Mouse (Mus musculus): Measurements from ENCODE around the gene Olfr317. TPM values are rescaled to one million over a fixed set of nuclear protein-coding genes. Genes with fewer than 3 reads are reported as not detected.
"Not testable (repeated sequence)": the region's sequence is repeated elsewhere in the genome, so short reads cannot be mapped to it uniquely, and the experiment has no call there.

Olfr317 gene
- not detected in 2 replicates for total RNA-seq (2021)
- long read RNA-seq: 0 reads

DNA sequence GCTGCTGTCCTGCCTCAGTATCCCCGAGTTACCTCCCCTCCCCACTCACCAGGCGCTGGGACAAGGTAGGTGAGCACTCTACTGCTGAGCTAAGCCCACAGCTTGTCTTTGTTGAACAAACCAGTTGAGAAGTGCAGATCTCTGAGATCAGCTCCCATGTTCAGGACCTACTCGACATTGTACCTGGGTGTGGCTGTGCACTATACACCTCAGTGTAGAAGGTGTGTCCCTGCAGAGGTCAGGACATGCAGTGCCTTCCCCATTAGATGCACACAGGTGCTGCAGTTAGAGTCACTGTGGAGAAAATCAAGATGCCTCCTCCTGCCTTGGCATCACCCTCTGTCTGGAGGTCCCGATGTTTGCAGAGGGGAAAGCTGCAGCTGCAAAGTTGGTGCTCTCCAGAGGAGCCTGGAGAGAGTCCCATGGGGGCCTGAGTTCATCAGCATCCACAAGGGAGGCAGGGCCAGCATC lies at the start of gene Olfr317:
Gene Olfr317, minus strand, starts transcription at position 421 of the 471 bp plus-strand sequence.
- no peak for DNase-seq

DNA sequence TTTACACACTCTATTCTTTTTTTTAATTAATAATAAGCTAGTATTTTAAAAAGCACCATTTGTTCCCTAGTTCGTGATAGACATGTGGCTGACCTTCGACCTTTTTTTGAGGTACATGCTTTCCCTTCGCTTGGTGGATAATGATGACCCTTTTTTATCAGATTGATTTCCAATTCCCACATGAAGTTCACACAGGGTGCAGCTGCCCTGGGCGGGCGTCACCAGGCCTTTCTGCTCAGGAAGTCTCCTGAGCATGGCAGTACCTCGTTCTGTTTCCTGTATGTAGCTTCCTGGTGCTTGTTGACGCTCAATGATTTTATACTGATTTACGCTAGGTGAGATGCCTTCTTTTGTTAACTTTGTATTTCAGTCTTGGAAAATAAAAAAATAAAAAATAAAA lies 49.3 kb upstream of the Olfr317 start:
- no peak for DNase-seq

DNA sequence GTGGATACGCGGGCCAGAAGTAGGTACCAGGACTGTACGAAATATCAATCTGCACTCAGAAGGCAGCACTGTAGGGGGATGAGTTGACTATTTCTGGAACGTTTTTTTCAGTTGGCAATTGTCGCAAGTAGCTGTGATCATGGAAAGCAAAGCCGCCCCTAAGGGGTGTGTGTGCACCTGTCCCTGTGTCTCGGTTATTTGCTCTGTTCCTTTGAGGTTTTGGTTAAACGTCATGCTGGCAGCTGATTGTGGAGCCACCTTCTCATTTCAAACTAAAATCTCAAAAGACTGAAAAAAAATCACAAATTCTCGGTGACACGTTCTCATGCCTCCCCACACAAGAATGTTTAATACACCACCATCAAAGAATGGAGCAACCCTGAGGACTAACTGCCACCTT lies 48.6 kb upstream of the Olfr317 start:
- no peak for DNase-seq

DNA sequence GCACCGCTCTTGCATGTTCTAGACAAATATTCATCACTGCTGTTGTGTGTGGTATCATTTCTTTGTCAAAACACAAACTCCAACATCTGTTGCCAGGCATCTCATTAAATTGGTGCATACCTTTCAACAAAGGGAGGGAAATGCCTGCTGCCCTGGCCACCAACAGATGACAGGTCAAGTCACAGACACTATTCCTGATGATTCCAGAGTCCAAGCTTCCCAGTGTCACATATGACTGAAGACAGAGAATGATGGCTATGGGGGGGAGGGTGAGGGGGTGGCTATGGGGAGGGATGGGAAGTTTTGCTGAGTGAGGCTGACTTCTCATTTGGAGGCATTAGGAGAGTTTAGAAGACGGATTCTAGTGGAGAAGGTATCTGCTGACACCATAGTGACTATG lies 45.2 kb upstream of the Olfr317 start:
- DNase-seq: no peak

DNA sequence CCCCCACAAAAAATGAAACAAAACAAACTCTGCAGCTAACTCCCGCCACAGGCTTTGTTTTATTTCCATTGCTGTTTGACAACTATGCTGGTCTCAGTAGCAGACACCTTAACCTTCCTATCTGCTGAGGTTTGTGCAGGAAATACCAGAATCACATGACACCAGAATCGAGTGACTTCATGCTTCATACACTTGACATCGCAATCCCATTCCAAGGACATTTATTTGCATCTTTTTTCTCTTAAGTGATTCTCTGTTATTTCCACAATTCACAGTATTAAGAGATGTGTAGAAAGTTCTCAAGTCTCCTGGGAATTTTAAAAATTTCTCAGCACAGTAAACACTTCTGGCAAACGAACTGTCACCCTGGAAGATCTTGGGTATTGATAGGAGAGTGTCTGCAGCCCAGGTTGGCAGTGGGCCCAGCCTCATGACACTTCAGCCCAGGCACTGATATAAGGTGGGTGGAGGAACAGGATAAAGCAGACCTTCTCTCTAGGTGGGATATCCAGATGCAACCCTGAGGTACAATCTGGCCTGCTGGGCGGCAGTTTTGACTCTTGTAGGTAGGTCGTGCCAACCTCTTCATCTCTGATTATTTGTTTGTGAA lies 43.6 kb upstream of the Olfr317 start, which contains the start of gene Olfr314:
Gene Olfr314, plus strand, starts transcription at position 473 of the 610 bp plus-strand sequence.
- DNase-seq: no peak

DNA sequence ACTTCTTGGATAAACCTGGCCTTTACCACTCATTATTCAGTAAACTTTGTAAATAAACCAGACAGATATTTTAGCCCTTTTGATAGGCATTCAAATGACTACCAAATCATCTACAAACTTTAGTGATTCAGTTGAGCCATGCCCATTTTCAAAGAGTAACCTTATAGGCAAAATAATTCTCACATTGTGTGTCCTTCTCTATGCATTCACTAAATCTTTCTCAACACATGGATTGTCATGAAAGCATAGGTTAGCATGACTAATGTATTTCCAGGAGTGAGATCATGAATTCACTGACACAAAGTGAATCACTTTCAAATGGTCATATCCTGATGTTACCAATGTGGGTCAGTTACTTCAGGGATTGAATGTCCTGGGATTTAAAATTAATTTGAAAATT lies 33.9 kb upstream of the Olfr317 start, which contains the start of gene Olfr315:
Gene Olfr315, plus strand, starts transcription at position 301 of the 400 bp plus-strand sequence.
- no peak for DNase-seq

DNA sequence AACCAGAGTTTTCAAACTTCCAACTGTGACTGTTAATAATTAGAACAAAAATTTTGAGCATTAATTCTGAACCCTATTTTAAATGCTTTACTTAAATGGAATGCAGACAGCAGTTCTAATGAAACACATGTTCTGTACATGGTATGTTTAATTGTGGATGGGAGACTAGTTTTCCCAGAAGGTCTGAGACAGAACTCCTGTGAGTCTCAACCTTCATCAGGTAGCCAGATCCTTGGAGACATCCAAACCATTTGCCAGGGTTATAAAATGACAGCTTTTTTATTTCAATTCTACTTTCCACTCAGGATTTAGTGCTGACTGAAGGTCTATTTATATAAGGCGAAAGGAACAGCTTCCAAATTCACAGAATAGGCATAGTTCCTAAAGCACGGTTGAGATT lies 13.4 kb upstream of the Olfr317 start, which contains the start of gene Olfr316:
Gene Olfr316, plus strand, starts transcription at position 301 of the 400 bp plus-strand sequence.
- DNase-seq: no peak

DNA sequence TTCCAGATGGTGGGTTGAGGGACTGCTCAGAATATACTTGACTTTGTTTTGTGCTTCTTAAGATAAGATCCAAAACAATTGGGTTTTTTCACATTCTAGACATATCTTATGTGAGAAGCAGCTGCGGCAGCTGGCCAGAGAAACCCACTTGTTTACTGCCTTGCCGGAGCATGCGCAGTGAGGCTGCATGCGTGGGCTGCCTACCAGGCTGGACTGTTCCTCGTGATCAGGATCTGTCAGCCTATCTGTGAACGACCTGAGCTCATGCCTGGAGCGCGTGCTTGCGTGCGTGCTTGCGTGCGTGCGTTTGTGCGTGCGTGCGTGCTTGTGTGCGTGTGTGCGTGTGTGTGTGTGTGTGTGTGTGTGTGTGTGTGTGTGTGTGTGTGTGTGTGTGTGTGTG lies 12.1 kb upstream of the Olfr317 start:
- DNase-seq: not testable (repeated sequence)

DNA sequence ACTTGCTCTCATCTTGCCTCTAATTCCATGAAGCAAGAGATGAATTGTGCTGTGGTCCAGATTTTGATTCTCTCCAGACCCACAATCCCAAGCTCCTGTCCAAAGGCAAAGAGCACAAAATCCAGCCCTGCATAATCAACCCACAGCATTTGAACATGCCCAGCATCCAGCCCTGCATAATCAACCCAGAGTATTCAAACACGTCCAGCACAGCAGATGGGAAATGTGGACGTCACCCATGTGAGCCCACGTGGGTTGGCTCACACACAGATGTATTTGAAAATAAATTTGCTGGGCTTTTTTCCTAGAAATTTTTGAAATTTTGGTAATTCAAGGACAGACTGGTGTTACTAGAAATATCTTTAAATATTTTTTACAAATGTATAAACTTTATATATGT lies 5.6 kb downstream of the Olfr317 start:
- DNase-seq: no peak

DNA sequence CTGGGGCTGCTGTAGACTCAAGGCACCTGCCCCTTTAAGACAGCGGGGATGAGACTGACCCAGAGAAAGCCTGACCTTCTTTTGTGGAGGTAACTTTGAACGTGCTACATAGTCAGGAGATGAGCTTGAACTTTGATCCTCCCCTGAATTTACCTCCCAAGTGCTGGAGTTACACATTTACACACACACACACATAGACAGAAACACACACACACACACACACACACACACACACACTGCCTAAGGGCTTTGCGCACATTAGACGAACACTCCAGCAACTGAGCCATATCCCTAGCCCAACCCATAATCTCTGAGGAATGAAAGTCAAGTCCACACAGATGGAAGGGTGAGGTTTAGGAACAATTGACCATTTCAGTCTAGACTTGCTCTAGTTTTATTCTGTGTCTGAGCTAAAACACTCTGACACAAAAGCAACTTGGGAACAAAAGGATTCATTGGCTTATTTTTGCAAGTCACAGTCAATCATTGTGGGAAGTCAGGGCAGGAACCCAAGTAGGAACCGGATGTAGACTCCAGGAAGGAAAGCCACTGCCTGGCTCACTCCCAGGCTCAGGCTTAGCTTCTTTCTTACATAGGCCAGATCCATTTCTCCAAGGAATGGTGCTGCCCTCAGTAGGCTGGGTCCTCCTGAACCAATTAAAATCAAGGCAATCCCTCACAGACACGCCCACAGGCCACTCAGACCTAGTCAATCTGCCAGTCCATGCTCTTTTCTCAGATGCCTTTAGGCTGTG lies 10.9 kb downstream of the Olfr317 start:
- DNase-seq: not testable (repeated sequence)

DNA sequence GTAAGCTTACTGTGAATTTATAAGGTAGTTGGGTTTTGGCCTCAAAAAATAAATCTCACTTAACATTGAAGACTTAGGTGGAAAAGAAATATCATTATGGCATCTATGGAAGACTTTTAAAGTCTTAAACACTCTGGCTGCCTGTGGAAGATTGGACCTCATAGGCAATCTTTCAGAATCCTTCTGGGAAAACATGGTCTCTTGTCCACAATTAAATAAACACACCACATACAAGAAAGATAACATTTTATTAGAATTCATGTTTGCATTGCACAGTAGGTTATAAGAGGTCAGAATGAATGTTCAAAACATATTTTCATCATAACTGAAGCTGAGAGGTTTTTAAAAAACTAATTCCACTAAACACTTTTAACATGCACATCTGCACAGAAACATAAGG lies 15.1 kb downstream of the Olfr317 start, which contains the start of gene Olfr318:
Gene Olfr318, minus strand, starts transcription at position 101 of the 400 bp plus-strand sequence.
- no peak for DNase-seq

DNA sequence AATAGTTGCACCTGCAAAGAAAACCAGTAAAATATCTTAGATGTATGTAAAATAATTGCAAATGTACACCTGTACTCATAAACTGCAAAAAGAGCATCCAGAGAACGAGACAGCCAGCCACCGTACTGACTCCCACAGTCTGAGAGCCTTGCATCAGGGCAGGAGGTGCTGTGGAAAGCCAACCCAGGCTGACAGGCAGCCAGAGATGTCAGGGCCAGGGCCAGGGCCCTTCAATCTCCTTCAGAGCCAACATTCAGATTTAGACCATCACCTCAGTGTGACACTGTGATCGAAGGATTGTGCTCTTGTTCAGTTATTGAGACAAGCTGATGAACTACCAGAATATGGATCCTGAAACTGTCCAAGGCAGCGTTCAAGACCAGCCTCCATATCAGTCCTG lies 19.3 kb downstream of the Olfr317 start:
- DNase-seq: no peak

DNA sequence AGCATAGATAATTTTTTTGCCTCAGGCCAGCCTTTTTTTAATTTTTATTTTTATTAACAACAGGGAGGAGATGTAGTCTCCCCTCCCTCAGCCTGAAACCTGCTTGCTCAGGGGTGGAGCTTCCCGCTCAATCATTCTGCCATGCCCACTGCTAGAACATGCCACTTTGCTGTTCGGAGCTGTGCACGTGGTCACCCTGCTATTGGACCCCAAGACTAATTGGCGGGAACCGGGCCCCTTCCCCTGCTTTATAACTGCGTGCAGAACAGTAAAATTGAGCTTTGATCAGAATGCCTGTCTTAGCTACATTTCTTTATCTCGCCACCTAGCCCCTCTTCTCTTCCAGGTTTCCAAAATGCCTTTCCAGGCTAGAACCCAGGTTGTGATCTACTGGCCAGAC lies 21.3 kb downstream of the Olfr317 start:
- not testable (repeated sequence) for DNase-seq

DNA sequence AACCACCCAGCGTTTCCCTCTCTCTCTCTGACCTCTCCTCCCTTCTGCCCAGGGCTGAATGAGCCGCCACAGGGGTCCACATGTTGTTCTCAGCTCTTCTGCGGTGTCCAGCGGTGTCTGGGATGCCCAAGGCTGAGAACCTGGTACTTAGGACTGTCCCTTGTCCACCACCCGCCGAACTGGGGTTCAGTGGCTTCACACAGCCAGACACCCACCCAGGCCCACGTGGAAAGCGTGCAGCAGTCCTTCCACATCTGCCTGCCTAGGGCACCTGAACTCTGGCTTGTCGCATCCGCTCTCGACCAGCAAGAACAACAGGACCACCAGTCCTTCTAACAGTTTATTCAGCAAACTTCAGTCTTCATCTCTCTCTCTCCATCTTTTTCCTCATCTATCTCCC lies 29.9 kb downstream of the Olfr317 start:
- no peak for DNase-seq

DNA sequence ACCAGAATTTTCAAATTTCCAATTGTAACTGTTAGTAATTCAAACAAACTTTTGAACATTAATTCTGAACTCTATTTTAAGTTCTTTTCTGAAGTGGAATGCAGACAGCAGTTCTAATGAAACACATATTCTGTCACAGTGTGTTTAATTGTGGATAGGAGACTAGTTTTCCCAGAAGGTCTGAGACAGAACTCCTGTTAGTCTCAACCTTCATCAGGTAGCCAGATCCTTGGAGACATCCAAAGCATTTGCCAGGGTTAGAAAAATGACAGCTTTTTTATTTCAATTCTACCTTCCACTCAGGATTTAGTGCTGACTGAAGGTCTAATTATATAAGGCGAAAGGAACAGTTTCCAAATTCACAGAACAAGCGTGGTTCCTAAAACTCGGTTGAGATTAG lies 40.1 kb downstream of the Olfr317 start, which contains the start of gene Olfr319:
Gene Olfr319, plus strand, starts transcription at position 301 of the 400 bp plus-strand sequence.
- DNase-seq: no peak

Other genes starting within 250 kb of the Olfr317 start
- not detected in 2 replicates for gene Olfr332, start 246.7 kb downstream of the Olfr317 start, total RNA-seq (2021)
- gene Olfr331, start 236.6 kb downstream of the Olfr317 start, total RNA-seq (2021): not detected in 2 replicates
- 1.5 TPM in 1 of 2 replicates, not detected in the other for gene Olfr330, start 204.4 kb downstream of the Olfr317 start, total RNA-seq (2021)
- gene Olfr329-ps, start 192.8 kb downstream of the Olfr317 start, total RNA-seq (2021): 1.2 TPM in 1 of 2 replicates, not detected in the other
- 0.36 TPM in 1 of 2 replicates, not detected in the other for gene Olfr328, start 183.6 kb downstream of the Olfr317 start, total RNA-seq (2021)
- not detected in 2 replicates for gene Olfr224, start 168.7 kb downstream of the Olfr317 start, total RNA-seq (2021)
- not detected in 2 replicates for gene Olfr325, start 161.5 kb downstream of the Olfr317 start, total RNA-seq (2021)
- gene Olfr324, start 144.1 kb downstream of the Olfr317 start, total RNA-seq (2021): not detected in 2 replicates
- not detected in 2 replicates for gene 2210407C18Rik, start 123.1 kb downstream of the Olfr317 start, total RNA-seq (2021)
- not detected in 2 replicates for gene Olfr323, start 108.7 kb downstream of the Olfr317 start, total RNA-seq (2021)
- not detected in 2 replicates for gene Trim58, start 98.7 kb downstream of the Olfr317 start, total RNA-seq (2021)
- gene Olfr322, start 80.4 kb downstream of the Olfr317 start, total RNA-seq (2021): not detected in 2 replicates
- not detected in 2 replicates for gene Olfr320, start 58.1 kb downstream of the Olfr317 start, total RNA-seq (2021)
- gene Olfr319, start 40.0 kb downstream of the Olfr317 start, total RNA-seq (2021): not detected in 2 replicates
- gene Olfr318, start 15.2 kb downstream of the Olfr317 start, total RNA-seq (2021): not detected in 2 replicates
- not detected in 2 replicates for gene Olfr316, start 13.5 kb upstream of the Olfr317 start, total RNA-seq (2021)
- gene Olfr315, start 34.0 kb upstream of the Olfr317 start, total RNA-seq (2021): not detected in 2 replicates
- gene Olfr314, start 43.7 kb upstream of the Olfr317 start, total RNA-seq (2021): not detected in 2 replicates
- 3.3 and 4.5 TPM in 2 replicates for gene Fam183b, start 62.7 kb upstream of the Olfr317 start, total RNA-seq (2021)
- gene Olfr313, start 75.8 kb upstream of the Olfr317 start, total RNA-seq (2021): not detected in 2 replicates
- not detected in 2 replicates for gene Olfr312, start 90.0 kb upstream of the Olfr317 start, total RNA-seq (2021)
- gene Olfr311, start 100.0 kb upstream of the Olfr317 start, total RNA-seq (2021): not detected in 2 replicates
- 8.4 and 9.3 TPM in 2 replicates for gene Gm12258, start 107.9 kb upstream of the Olfr317 start, total RNA-seq (2021)
- gene 2810021J22Rik, start 128.0 kb upstream of the Olfr317 start, total RNA-seq (2021): 8.0 and 8.8 TPM in 2 replicates
- 4.9 and 6.3 TPM in 2 replicates for gene Zfp39, start 165.0 kb upstream of the Olfr317 start, total RNA-seq (2021)
- not detected in 2 replicates for gene Btnl10, start 178.7 kb upstream of the Olfr317 start, total RNA-seq (2021)
- gene Rnf187, start 199.7 kb upstream of the Olfr317 start, total RNA-seq (2021): 154 and 161 TPM in 2 replicates
- 8.5 and 9.6 TPM in 2 replicates for gene Hist3h2ba, start 209.7 kb upstream of the Olfr317 start, total RNA-seq (2021)
- gene Hist3h2a, start 215.5 kb upstream of the Olfr317 start, total RNA-seq (2021): 21.2 and 25.6 TPM in 2 replicates
- gene Trim17, start 215.5 kb upstream of the Olfr317 start, total RNA-seq (2021): 0.21 TPM in 1 of 2 replicates, not detected in the other
- gene Trim11, start 238.9 kb upstream of the Olfr317 start, total RNA-seq (2021): 30.0 and 30.1 TPM in 2 replicates

Measured in adrenal gland, postnatal 25 days (tissue).